Mouse (Mus musculus): ENCODE measurements at regions not wholly inside any gene's neighbourhood (a gene's known extent, or its start where the extent isn't known, plus 50 kb on each side); places are given as distances from the start of the nearest gene placed in this dataset.

DNA sequence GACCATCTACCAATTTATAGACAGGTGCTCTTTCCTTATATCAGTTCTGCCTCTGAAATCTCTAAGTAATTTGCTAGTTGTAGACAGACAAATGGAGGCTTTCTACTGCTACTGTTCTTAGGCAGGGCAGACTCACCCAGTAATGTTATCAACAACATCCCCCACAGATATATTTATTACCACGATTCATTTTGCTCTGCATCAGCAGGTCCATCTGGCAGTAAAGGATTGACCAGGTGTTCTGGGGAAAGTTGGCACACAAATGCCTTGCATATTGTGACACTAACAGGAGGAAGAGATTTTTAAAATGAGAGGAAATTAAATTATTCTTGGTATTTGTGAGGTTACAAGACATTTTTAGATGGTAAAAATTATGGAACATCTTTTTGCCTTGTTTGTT is 627.3 kb upstream of the Tmprss15 start:
- no peaks in the 10 kb centered on the region for H3K4me1 ChIP-seq (ENCODE audit: control insufficient read depth, insufficient read depth, low read length)
- H3K27ac ChIP-seq (ENCODE audit: insufficient read depth, low read depth, low read length): no peak overlapping the region
- no peak for TF ChIP-seq CTCF (IDR thresholded peaks at IDR 0.05; ENCODE audit: low read depth, low read length)
- TF ChIP-seq POLR2A (IDR thresholded peaks at IDR 0.05; ENCODE audit: borderline replicate concordance, low read depth, low read length): no peak
- no peak overlapping the region for H3K4me3 ChIP-seq (ENCODE audit: insufficient read depth, low read length)

- Histone ChIP-seq H3K27ac (ENCODE audit: insufficient read depth, low read depth, low read length) (no peak overlapping the region), H3K4me3 (ENCODE audit: insufficient read depth, low read length) (no peak overlapping the region), H3K4me1 (ENCODE audit: control insufficient read depth, insufficient read depth, low read length) (no peaks in the 10 kb centered on the region)
- TF ChIP-seq POLR2A (IDR thresholded peaks at IDR 0.05; ENCODE audit: borderline replicate concordance, low read depth, low read length): no peak
- TF ChIP-seq CTCF (IDR thresholded peaks at IDR 0.05; ENCODE audit: low read depth, low read length): no peak
Observed at GRCm38 (mm10) chr16:79692444-79692843, 601.5 kb upstream of the Tmprss15 start.

- TF ChIP-seq POLR2A (IDR thresholded peaks at IDR 0.05; ENCODE audit: borderline replicate concordance, low read depth, low read length) (no peak), CTCF (IDR thresholded peaks at IDR 0.05; ENCODE audit: low read depth, low read length) (no peak)
- Histone ChIP-seq H3K4me1 (ENCODE audit: control insufficient read depth, insufficient read depth, low read length) (no peaks in the 10 kb centered on the region), H3K27ac (ENCODE audit: insufficient read depth, low read depth, low read length) (no peak overlapping the region)
Observed at GRCm38 (mm10) chr16:79651162-79651741, 560.4 kb upstream of the Tmprss15 start.

DNA sequence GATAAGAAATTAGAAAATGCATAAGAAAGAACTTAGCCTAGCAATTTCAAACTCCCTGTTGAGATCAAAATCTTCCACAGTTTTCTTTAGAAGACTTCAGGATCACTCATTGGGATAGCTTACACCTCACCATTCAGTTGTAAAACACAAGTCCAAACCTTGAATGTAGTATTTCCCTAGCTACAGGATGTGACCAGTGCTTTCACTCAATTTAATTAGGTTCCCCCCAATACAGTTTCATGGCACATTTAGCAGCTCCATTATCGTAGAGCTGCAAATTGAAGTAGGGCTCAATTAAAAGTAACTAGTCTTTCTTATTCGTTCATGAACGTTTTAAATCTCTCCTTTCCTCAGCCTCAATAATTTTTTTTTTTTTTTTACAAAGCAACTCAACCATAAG is 550.0 kb upstream of the Tmprss15 start:
- Histone ChIP-seq H3K4me3 (ENCODE audit: insufficient read depth, low read length) (no peak overlapping the region), H3K27ac (ENCODE audit: insufficient read depth, low read depth, low read length) (no peak overlapping the region), H3K4me1 (ENCODE audit: control insufficient read depth, insufficient read depth, low read length) (no peaks in the 10 kb centered on the region)
- no peak for TF ChIP-seq CTCF (IDR thresholded peaks at IDR 0.05; ENCODE audit: low read depth, low read length)
- TF ChIP-seq POLR2A (IDR thresholded peaks at IDR 0.05; ENCODE audit: borderline replicate concordance, low read depth, low read length): no peak

More at GRCm38 (mm10) chr16:79651162-79651741, 560.4 kb upstream of the Tmprss15 start:
- H3K4me3 ChIP-seq (ENCODE audit: insufficient read depth, low read length): no peak overlapping the region

DNA sequence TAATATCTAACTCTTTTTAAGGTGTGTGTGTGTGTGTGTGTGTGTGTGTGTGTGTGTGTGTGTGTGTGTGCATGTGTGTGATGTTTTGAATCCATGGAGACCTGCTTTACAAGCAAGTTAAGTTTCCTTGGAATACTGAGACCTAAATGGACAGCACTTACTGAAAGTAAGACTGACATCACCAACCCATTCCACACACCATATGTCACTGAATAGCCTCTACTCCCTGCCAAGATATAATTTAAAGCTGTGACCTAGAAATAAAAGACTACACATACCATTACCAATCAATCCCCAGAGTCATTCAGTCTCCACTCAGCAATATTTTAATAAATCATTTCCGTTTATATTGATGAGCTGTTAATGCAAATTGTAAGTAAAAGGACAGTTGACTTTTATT is 536.2 kb upstream of the Tmprss15 start:
- no peak for TF ChIP-seq CTCF (IDR thresholded peaks at IDR 0.05; ENCODE audit: low read depth, low read length)
- TF ChIP-seq POLR2A (IDR thresholded peaks at IDR 0.05; ENCODE audit: borderline replicate concordance, low read depth, low read length): no peak
- Histone ChIP-seq H3K4me3 (ENCODE audit: insufficient read depth, low read length) (no peak overlapping the region), H3K4me1 (ENCODE audit: control insufficient read depth, insufficient read depth, low read length) (no peaks in the 10 kb centered on the region), H3K27ac (ENCODE audit: insufficient read depth, low read depth, low read length) (no peak overlapping the region)

DNA sequence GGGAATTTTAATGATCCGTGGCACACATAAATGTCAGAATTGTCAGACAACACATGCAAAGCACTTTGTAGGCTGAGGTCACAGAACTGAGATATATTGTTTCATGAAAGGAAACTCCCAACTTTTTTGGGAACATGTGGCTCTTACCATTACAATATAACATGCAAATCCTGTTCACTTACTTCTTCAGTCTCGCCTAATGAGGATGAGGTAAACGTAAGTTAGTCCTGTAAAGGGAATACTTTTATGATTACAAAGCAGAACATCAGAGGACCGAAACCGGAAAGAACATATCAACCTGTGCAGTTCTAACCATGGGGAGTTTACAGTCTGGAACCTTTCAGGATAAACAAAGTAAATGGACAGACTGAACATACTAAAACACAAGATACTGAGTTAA is 520.1 kb upstream of the Tmprss15 start:
- TF ChIP-seq POLR2A (IDR thresholded peaks at IDR 0.05; ENCODE audit: borderline replicate concordance, low read depth, low read length) (no peak), CTCF (IDR thresholded peaks at IDR 0.05; ENCODE audit: low read depth, low read length) (no peak)
- Histone ChIP-seq H3K4me1 (ENCODE audit: control insufficient read depth, insufficient read depth, low read length) (no peaks in the 10 kb centered on the region), H3K27ac (ENCODE audit: insufficient read depth, low read depth, low read length) (no peak overlapping the region), H3K4me3 (ENCODE audit: insufficient read depth, low read length) (no peak overlapping the region)

DNA sequence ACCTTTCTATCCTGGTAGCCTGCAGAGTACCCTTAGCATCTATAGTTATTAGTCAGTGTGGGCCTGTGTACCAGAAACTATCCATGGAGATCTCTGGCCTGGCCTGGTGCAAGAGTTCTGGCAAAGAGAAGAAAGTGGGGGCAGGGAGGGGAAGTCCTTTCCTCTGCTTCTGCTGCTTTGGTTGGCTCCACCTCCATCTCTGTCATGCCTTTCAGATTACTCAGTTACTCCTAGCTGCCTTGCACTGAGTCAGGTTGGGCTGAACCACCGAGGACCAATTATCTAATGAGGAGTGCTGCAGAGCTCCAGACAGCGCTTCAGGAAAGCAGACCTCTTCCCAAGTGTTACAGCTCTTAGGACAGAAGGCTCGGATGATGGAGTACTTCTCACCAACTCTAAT is 500.0 kb upstream of the Tmprss15 start:
- no peak overlapping the region for H3K27ac ChIP-seq (ENCODE audit: insufficient read depth, low read depth, low read length)
- TF ChIP-seq CTCF (IDR thresholded peaks at IDR 0.05; ENCODE audit: low read depth, low read length) (no peak), POLR2A (IDR thresholded peaks at IDR 0.05; ENCODE audit: borderline replicate concordance, low read depth, low read length) (no peak)
- H3K4me3 ChIP-seq (ENCODE audit: insufficient read depth, low read length): no peak overlapping the region
- H3K4me1 ChIP-seq (ENCODE audit: control insufficient read depth, insufficient read depth, low read length): no peaks in the 10 kb centered on the region

DNA sequence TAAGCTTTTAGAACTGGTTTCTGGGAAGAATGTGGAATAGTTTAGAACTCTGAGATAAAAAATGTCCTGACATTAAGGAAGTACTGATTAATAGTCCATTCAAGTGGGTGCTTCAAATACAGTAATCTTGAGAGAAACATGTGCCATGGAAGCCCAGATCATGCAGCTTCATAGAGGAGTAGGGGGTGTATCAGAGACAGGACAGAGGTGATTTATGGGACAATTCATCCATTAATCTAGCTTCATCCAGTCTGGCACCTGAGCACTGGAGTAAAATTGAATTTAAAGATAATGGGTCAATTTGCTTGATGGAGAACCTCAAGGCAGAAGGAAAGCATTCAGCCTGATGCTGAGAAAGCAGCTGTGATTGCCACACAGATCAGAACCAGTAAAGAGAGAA is 494.8 kb upstream of the Tmprss15 start:
- Histone ChIP-seq H3K4me1 (ENCODE audit: control insufficient read depth, insufficient read depth, low read length) (no peaks in the 10 kb centered on the region), H3K27ac (ENCODE audit: insufficient read depth, low read depth, low read length) (no peak overlapping the region), H3K4me3 (ENCODE audit: insufficient read depth, low read length) (no peak overlapping the region)
- TF ChIP-seq CTCF (IDR thresholded peaks at IDR 0.05; ENCODE audit: low read depth, low read length) (no peak), POLR2A (IDR thresholded peaks at IDR 0.05; ENCODE audit: borderline replicate concordance, low read depth, low read length) (no peak)

GRCm38 (mm10) chr16:79570867-79571266 is 480.0 kb upstream of the Tmprss15 start:
- Histone ChIP-seq H3K4me1 (ENCODE audit: control insufficient read depth, insufficient read depth, low read length) (no peaks in the 10 kb centered on the region), H3K4me3 (ENCODE audit: insufficient read depth, low read length) (no peak overlapping the region), H3K27ac (ENCODE audit: insufficient read depth, low read depth, low read length) (no peak overlapping the region)
- no peak for TF ChIP-seq POLR2A (IDR thresholded peaks at IDR 0.05; ENCODE audit: borderline replicate concordance, low read depth, low read length)
- TF ChIP-seq CTCF (IDR thresholded peaks at IDR 0.05; ENCODE audit: low read depth, low read length): no peak

GRCm38 (mm10) chr16:79534370-79534769 is 443.5 kb upstream of the Tmprss15 start:
- TF ChIP-seq POLR2A (IDR thresholded peaks at IDR 0.05; ENCODE audit: borderline replicate concordance, low read depth, low read length): no peak
- TF ChIP-seq CTCF (IDR thresholded peaks at IDR 0.05; ENCODE audit: low read depth, low read length): no peak
- no peaks in the 10 kb centered on the region for H3K4me1 ChIP-seq (ENCODE audit: control insufficient read depth, insufficient read depth, low read length)
- H3K27ac ChIP-seq (ENCODE audit: insufficient read depth, low read depth, low read length): no peak overlapping the region
- no peak overlapping the region for H3K4me3 ChIP-seq (ENCODE audit: insufficient read depth, low read length)

- TF ChIP-seq CTCF (IDR thresholded peaks at IDR 0.05; ENCODE audit: low read depth, low read length) (no peak), POLR2A (IDR thresholded peaks at IDR 0.05; ENCODE audit: borderline replicate concordance, low read depth, low read length) (no peak)
- H3K4me3 ChIP-seq (ENCODE audit: insufficient read depth, low read length): no peak overlapping the region
- H3K27ac ChIP-seq (ENCODE audit: insufficient read depth, low read depth, low read length): no peak overlapping the region
- H3K4me1 ChIP-seq (ENCODE audit: control insufficient read depth, insufficient read depth, low read length): no peaks in the 10 kb centered on the region
Observed at GRCm38 (mm10) chr16:79492493-79492892, 401.6 kb upstream of the Tmprss15 start.
